Mouse (Mus musculus) testis, adult 2 months (tissue): ENCODE data around the gene Efcab5. TPM values are rescaled to one million over a fixed set of nuclear protein-coding genes. Genes with fewer than 3 reads are reported as not detected.

Source experiments
- H3K27ac ChIP-seq: fragments of 200-500 bp; 2 replicates; pipeline ENCODE4 v1.5.1; 2012; ENCODE audit warnings: low read depth, low read length; ENCODE audit not compliant: control insufficient read depth, insufficient read depth
- H3K27me3 ChIP-seq: fragments of 200-500 bp; 2 replicates; pipeline ENCODE4 v1.6.1; 2012; ENCODE audit warnings: mild to moderate bottlenecking, low read length, moderate library complexity; ENCODE audit not compliant: control insufficient read depth, insufficient read depth
- H3K36me3 ChIP-seq: fragments of 200-500 bp; 2 replicates; pipeline ENCODE4 v1.6.1; 2012; ENCODE audit warnings: mild to moderate bottlenecking, low read length; ENCODE audit not compliant: control insufficient read depth, insufficient read depth
- H3K4me1 ChIP-seq: fragments of 200-500 bp; 2 replicates; pipeline ENCODE4 v1.6.1; 2012; ENCODE audit warnings: low read length; ENCODE audit not compliant: control insufficient read depth, insufficient read depth
- H3K4me3 ChIP-seq: fragments of 200-500 bp; 2 replicates; pipeline ENCODE4 v1.5.1; 2012; ENCODE audit warnings: low read depth, mild to moderate bottlenecking, low read length, moderate library complexity, mixed read lengths; ENCODE audit not compliant: control insufficient read depth
- CTCF ChIP-seq: fragments of 200-500 bp; IDR thresholded peaks from 2 replicates; pipeline ENCODE4 v1.5.1; 2012; ENCODE audit warnings: low read depth, mild to moderate bottlenecking, inconsistent platforms, low read length, moderate library complexity; ENCODE audit not compliant: control insufficient read depth, insufficient read depth, insufficient replicate concordance
- POLR2A ChIP-seq: fragments of 200-500 bp; IDR thresholded peaks from 2 replicates; pipeline ENCODE4 v1.6.1; 2012; ENCODE audit warnings: low read depth, mild to moderate bottlenecking, inconsistent platforms, low read length, moderate library complexity; ENCODE audit not compliant: control insufficient read depth
- polyA plus RNA-seq: library from polyadenylated mRNA; depleted of rRNA; stranded (reverse); fragments of >200 nt; gene quantifications from 2 replicates; pipeline ENCODE4 v1.2.3, GENCODE M21; 2012

Efcab5 gene
- polyA plus RNA-seq, 1 experiment = 216 TPM

GRCm38 (mm10) chr11:77194762-77195161 is 6.0 kb upstream of the Efcab5 start:
- no peak overlapping the region for H3K27ac ChIP-seq
- no peaks in the 10 kb centered on the region for H3K4me1 ChIP-seq
- H3K27me3 ChIP-seq = no peaks in the 10 kb centered on the region
- TF ChIP-seq CTCF (no peak), POLR2A (no peak)
- no peak overlapping the region for H3K4me3 ChIP-seq
- no peaks in the 10 kb centered on the region; the same call in 1 of the 2 replicates for H3K36me3 ChIP-seq

- no peak overlapping the region for H3K27ac ChIP-seq
- no peaks in the 10 kb centered on the region for H3K4me1 ChIP-seq
- no peak for TF ChIP-seq CTCF
- no peak for TF ChIP-seq POLR2A
- no peaks in the 10 kb centered on the region; the same call in 1 of the 2 replicates for H3K36me3 ChIP-seq
- H3K4me3 ChIP-seq = no peak overlapping the region
- no peaks in the 10 kb centered on the region for H3K27me3 ChIP-seq
Observed at GRCm38 (mm10) chr11:77193941-77194553, 5.3 kb upstream of the Efcab5 start.

- no peaks in the 10 kb centered on the region for H3K4me1 ChIP-seq
- no peaks in the 10 kb centered on the region; the same call in 1 of the 2 replicates for H3K36me3 ChIP-seq
- TF ChIP-seq POLR2A = no peak
- TF ChIP-seq CTCF = no peak
- no peak overlapping the region for H3K4me3 ChIP-seq
- H3K27me3 ChIP-seq = no peaks in the 10 kb centered on the region
- no peak overlapping the region for H3K27ac ChIP-seq
Observed at GRCm38 (mm10) chr11:77193410-77193809, 4.6 kb upstream of the Efcab5 start.

DNA sequence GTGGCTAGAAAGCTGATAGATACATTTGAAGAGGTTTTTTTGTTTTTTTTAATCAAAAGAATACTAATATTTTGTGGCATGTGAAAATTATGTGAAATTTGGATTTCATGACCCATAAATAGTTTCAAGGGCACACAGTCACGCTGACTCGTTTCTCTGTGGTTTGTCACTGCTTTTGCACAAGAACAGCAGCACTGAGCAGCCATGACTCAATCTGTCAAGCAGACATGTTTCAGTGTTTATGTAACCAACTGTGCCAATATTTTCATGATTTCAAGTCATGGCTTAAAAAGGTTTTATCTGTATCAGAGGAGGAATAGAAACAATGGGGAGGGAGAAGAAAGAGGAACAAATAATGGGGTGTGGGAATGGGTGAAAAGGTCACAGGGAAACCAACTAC is 3.8 kb downstream of the Efcab5 start:
- no peaks in the 10 kb centered on the region for H3K4me1 ChIP-seq
- no peak overlapping the region for H3K27ac ChIP-seq
- no peaks in the 10 kb centered on the region for H3K27me3 ChIP-seq
- no peak for TF ChIP-seq POLR2A
- TF ChIP-seq CTCF = no peak
- H3K4me3 ChIP-seq = no peak overlapping the region
- no peaks in the 10 kb centered on the region; the same call in 1 of the 2 replicates for H3K36me3 ChIP-seq

DNA sequence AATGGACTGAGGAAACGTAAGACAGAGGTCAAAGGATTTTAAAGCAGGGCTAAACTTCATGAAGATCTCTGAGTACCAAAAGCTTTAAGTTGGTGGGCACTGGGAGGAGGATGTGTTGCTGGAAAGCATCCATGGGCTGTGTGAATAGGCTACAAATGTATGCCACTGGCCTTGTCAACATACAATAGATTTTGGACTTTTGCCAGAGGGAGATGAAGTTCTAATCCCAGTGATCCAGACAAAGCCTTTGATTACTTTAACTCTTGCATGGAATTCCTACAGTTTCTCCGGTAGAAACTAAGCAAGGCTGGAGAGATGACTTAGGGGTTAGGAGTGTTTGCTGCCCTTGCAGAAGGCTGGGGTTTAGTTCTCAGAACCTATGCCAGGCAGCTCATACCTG is 6.2 kb downstream of the Efcab5 start:
- H3K4me3 ChIP-seq = no peak overlapping the region
- no peaks in the 10 kb centered on the region for H3K27me3 ChIP-seq
- TF ChIP-seq POLR2A (no peak), CTCF (no peak)
- no peaks in the 10 kb centered on the region; the same call in 1 of the 2 replicates for H3K36me3 ChIP-seq
- H3K27ac ChIP-seq = no peak overlapping the region
- no peaks in the 10 kb centered on the region for H3K4me1 ChIP-seq

DNA sequence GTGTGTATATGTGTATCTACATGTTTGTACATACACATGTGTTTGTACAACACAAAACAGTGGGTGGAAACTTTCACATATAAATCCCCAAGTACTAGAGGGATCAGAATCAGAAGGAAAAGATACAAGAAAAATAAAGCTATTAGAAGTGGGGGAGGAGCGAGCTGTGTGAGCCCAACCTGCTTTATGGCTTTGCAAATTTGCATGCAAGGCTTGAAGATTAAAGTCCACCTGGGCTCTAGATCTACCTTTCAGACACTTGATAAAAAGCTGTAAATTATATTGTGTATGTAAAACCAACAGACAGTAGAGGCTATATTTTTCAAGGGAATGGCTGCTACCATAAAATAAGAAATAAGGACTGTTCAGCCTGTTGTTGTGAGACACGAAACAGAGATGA is 6.7 kb downstream of the Efcab5 start:
- no peak overlapping the region for H3K4me3 ChIP-seq
- H3K27me3 ChIP-seq = no peaks in the 10 kb centered on the region
- no peaks in the 10 kb centered on the region for H3K4me1 ChIP-seq
- TF ChIP-seq POLR2A (no peak), CTCF (no peak)
- H3K36me3 ChIP-seq = no peaks in the 10 kb centered on the region; the same call in 1 of the 2 replicates
- no peak overlapping the region for H3K27ac ChIP-seq

- no peak overlapping the region for H3K4me3 ChIP-seq
- TF ChIP-seq POLR2A = no peak
- no peak for TF ChIP-seq CTCF
- H3K27ac ChIP-seq = no peak overlapping the region
Observed at GRCm38 (mm10) chr11:77181528-77181927, 7.2 kb downstream of the Efcab5 start.

GRCm38 (mm10) chr11:77180886-77181285 is 7.9 kb downstream of the Efcab5 start:
- Histone ChIP-seq H3K27me3 (no peaks in the 10 kb centered on the region), H3K27ac (no peak overlapping the region), H3K4me3 (no peak overlapping the region), H3K4me1 (no peaks in the 10 kb centered on the region), H3K36me3 (no peaks in the 10 kb centered on the region; the same call in 1 of the 2 replicates)
- TF ChIP-seq CTCF (no peak), POLR2A (no peak)

More at GRCm38 (mm10) chr11:77181528-77181927, 7.2 kb downstream of the Efcab5 start:
- Histone ChIP-seq H3K4me1 (no peaks in the 10 kb centered on the region), H3K36me3 (no peaks in the 10 kb centered on the region; the same call in 1 of the 2 replicates), H3K27me3 (no peaks in the 10 kb centered on the region)
